In genomic region chr12:31948101-31949000, GRCm38 (mm10) we compare ENCODE assay signal across 8 mouse cellular contexts. TPM values are rescaled to one million over a fixed set of nuclear protein-coding genes. Genes with fewer than 3 reads are reported as not detected.
DNase-seq lines count a peak whose midpoint lies in the region; ATAC-seq and TF ChIP-seq lines count a peak whose summit lies in the region.

No protein-coding gene starts in this region.

- peak; percentile 33 to 43; a peak in 1 of 4 replicates for TF ChIP-seq EP300 in MEL (IDR thresholded peaks at IDR 0.05; ENCODE audit: low read depth in 1 of 2, low read length in 2 of 2)

- H3K36me3 ChIP-seq in heart, embryonic 16.5 days (ENCODE audit: control insufficient read depth, insufficient read depth): peaks cover 2% of the 10 kb centered on the region; the same call in 1 of the 2 replicates
- H3K36me3 ChIP-seq in MEL (ENCODE audit: control insufficient read depth in 1 of 2, insufficient read depth in 2 of 2, low read length in 2 of 2): peaks cover 0 to 29% of the 10 kb centered on the region in 2 experiments; a peak in 2 of 4 replicates
- H3K36me3 ChIP-seq in hindbrain, embryonic 11.5 days (ENCODE audit: control insufficient read depth, insufficient read depth, low read length): no peaks in the 10 kb centered on the region
- peaks cover 5% of the 10 kb centered on the region; the same call in 1 of the 2 replicates for H3K36me3 ChIP-seq in midbrain, embryonic 11.5 days (ENCODE audit: control insufficient read depth, insufficient read depth, low read length)

- TF ChIP-seq CTCF in MEL (IDR thresholded peaks at IDR 0.05 in 2 of 3, conservative IDR thresholded peaks at IDR 0.05 in 1 of 3; ENCODE audit: control insufficient read depth in 1 of 3, insufficient read depth in 1 of 3, low read depth in 2 of 3, low read length in 3 of 3, poor library complexity in 1 of 3, severe bottlenecking in 1 of 3): no peak

- peak overlapping the region; percentile 98 for H3K27ac ChIP-seq in heart, embryonic 16.5 days (ENCODE audit: low read length)
- peak overlapping the region; percentile 83 for H3K27ac ChIP-seq in MEL (ENCODE audit: control insufficient read depth, low read depth, low read length)
- H3K27ac ChIP-seq in hindbrain, embryonic 11.5 days (ENCODE audit: low read depth, low read length): peak overlapping the region; percentile 99
- H3K27ac ChIP-seq in midbrain, embryonic 11.5 days (ENCODE audit: low read depth, low read length): peak overlapping the region; percentile 98

- no peak for TF ChIP-seq RAD21 in MEL (IDR thresholded peaks at IDR 0.05; ENCODE audit: low read depth, low read length)

- H3K27me3 ChIP-seq in heart, embryonic 16.5 days (ENCODE audit: control insufficient read depth, insufficient read depth, low read length): no peaks in the 10 kb centered on the region
- no peaks in the 10 kb centered on the region for H3K27me3 ChIP-seq in MEL (ENCODE audit: control insufficient read depth in 1 of 2, insufficient read depth in 2 of 2, low read length in 2 of 2)
- H3K27me3 ChIP-seq in hindbrain, embryonic 11.5 days (ENCODE audit: control insufficient read depth, insufficient read depth, low read length): no peaks in the 10 kb centered on the region
- H3K27me3 ChIP-seq in midbrain, embryonic 11.5 days (ENCODE audit: control insufficient read depth, insufficient read depth, low read length): no peaks in the 10 kb centered on the region

- 20% methylated on average over 7 of the region's 7 CpGs for WGBS in heart, embryonic 16.5 days
- 26% methylated on average over 7 of the region's 7 CpGs for WGBS in hindbrain, embryonic 11.5 days
- WGBS in midbrain, embryonic 11.5 days: 28% methylated on average over 7 of the region's 7 CpGs

- peaks cover 17% of the 10 kb centered on the region for H3K4me1 ChIP-seq in heart, embryonic 16.5 days (ENCODE audit: control insufficient read depth, insufficient read depth, low read length)
- peaks cover 9 to 14% of the 10 kb centered on the region in 2 experiments for H3K4me1 ChIP-seq in MEL (ENCODE audit: control insufficient read depth in 1 of 2, insufficient read depth in 2 of 2, low read length in 2 of 2)
- H3K4me1 ChIP-seq in hindbrain, embryonic 11.5 days (replicated peaks; ENCODE audit: control insufficient read depth, insufficient read depth, low read length): no peaks in the 10 kb centered on the region
- peaks cover 4% of the 10 kb centered on the region; the same call in 1 of the 2 replicates for H3K4me1 ChIP-seq in midbrain, embryonic 11.5 days (ENCODE audit: control insufficient read depth, insufficient read depth, low read length)

- TF ChIP-seq POLR2A in MEL (IDR thresholded peaks at IDR 0.05; ENCODE audit: control insufficient read depth in 1 of 2, insufficient read depth in 1 of 2, low read depth in 1 of 2, low read length in 2 of 2, poor library complexity in 1 of 2): no peak

- no peaks in the 10 kb centered on the region for H3K9me3 ChIP-seq in heart, embryonic 16.5 days (replicated peaks; ENCODE audit: control insufficient read depth, low read length)
- H3K9me3 ChIP-seq in MEL (replicated peaks; ENCODE audit: insufficient read depth, low read length): no peaks in the 10 kb centered on the region
- H3K9me3 ChIP-seq in hindbrain, embryonic 11.5 days (ENCODE audit: control insufficient read depth, low read length): no peaks in the 10 kb centered on the region
- no peaks in the 10 kb centered on the region for H3K9me3 ChIP-seq in midbrain, embryonic 11.5 days (ENCODE audit: control insufficient read depth, low read length)

- peak overlapping the region; percentile 73 for H3K4me2 ChIP-seq in heart, embryonic 16.5 days (ENCODE audit: low read depth, low read length)
- H3K4me2 ChIP-seq in hindbrain, embryonic 11.5 days (replicated peaks; ENCODE audit: low read depth, low read length): peak overlapping the region; percentile 52
- peak overlapping the region; percentile 52 for H3K4me2 ChIP-seq in midbrain, embryonic 11.5 days

- peaks cover 9% of the 10 kb centered on the region; the same call in 1 of the 2 replicates for H3K79me2 ChIP-seq in MEL (ENCODE audit: control insufficient read depth, insufficient read depth, low read length, poor library complexity)

- DNase-seq in heart, adult 11 months: no peak
- peak; percentile 53 for DNase-seq in MEL (ENCODE audit: low read depth, low spot score)
- DNase-seq in hindbrain, embryonic 11.5 days (ENCODE audit: low spot score): peak; percentile 27
- peak; percentile 86 for DNase-seq in midbrain, embryonic 11.5 days (ENCODE audit: low spot score, missing footprints)
- no peak for DNase-seq in right cerebral cortex, postnatal 25 days
- no peak for DNase-seq in thymus, postnatal 25 days
- DNase-seq in retina, postnatal 1 day: no peak

- H3K4me3 ChIP-seq in heart, embryonic 16.5 days (ENCODE audit: low read length): peak overlapping the region; percentile 92
- peak overlapping the region; percentile 80 to 89 for H3K4me3 ChIP-seq in MEL (ENCODE audit: control insufficient read depth in 1 of 2, insufficient read depth in 1 of 2, low read depth in 2 of 2, low read length in 2 of 2)
- H3K4me3 ChIP-seq in hindbrain, embryonic 11.5 days (ENCODE audit: low read depth, low read length): peak overlapping the region; percentile 94
- peak overlapping the region; percentile 92 for H3K4me3 ChIP-seq in midbrain, embryonic 11.5 days (ENCODE audit: low read depth, low read length)

- H3K9ac ChIP-seq in heart, embryonic 16.5 days (ENCODE audit: low read length): peak overlapping the region; percentile 90
- H3K9ac ChIP-seq in MEL (ENCODE audit: control insufficient read depth, low read depth, low read length, poor library complexity, severe bottlenecking): peak overlapping the region; percentile 83
- peak overlapping the region; percentile 94 for H3K9ac ChIP-seq in hindbrain, embryonic 11.5 days (ENCODE audit: low read depth, low read length)
- peak overlapping the region; percentile 84 for H3K9ac ChIP-seq in midbrain, embryonic 11.5 days (ENCODE audit: low read length)

- ATAC-seq in heart, embryonic 16.5 days (replicated peaks; ENCODE audit: extremely low read depth, insufficient read depth, low FRiP score): no peak
- no peak for ATAC-seq in hindbrain, embryonic 11.5 days (ENCODE audit: low FRiP score)
- no peak for ATAC-seq in midbrain, embryonic 11.5 days (ENCODE audit: low FRiP score)

TF ChIP-seq in MEL, 35 proteins besides CTCF, POLR2A, EP300 and RAD21 (continues in another document):
- no peak for TF ChIP-seq SIN3A (IDR thresholded peaks at IDR 0.05; ENCODE audit: low read length)
- peak; percentile 76; the same call in 1 of the 2 replicates for TF ChIP-seq CHD1 (IDR thresholded peaks at IDR 0.05; ENCODE audit: low read depth, low read length)
- TF ChIP-seq CHD2 (IDR thresholded peaks at IDR 0.05; ENCODE audit: low read length): no peak
- TF ChIP-seq KAT2A (conservative IDR thresholded peaks at IDR 0.05; ENCODE audit: low read depth, low read length): no peak
- no peak for TF ChIP-seq MAFK (IDR thresholded peaks at IDR 0.05; ENCODE audit: borderline replicate concordance, low read depth, low read length)
- no peak for TF ChIP-seq MAZ (IDR thresholded peaks at IDR 0.05; ENCODE audit: low read depth, low read length)
- TF ChIP-seq USF2 (IDR thresholded peaks at IDR 0.05; ENCODE audit: borderline replicate concordance in 1 of 2, insufficient read depth in 1 of 2, low read depth in 1 of 2, low read length in 2 of 2): no peak
- TF ChIP-seq MYC (IDR thresholded peaks at IDR 0.05; ENCODE audit: low read depth, low read length): no peak
- no peak for TF ChIP-seq NELFE (IDR thresholded peaks at IDR 0.05; ENCODE audit: low read depth, low read length)
- TF ChIP-seq UBTF (IDR thresholded peaks at IDR 0.05; ENCODE audit: borderline replicate concordance, insufficient read depth, low read depth, low read length): no peak
- no peak for TF ChIP-seq JUND (IDR thresholded peaks at IDR 0.05; ENCODE audit: low read depth, low read length)
- TF ChIP-seq POLR2AphosphoS5 (IDR thresholded peaks at IDR 0.05; ENCODE audit: borderline replicate concordance, low read depth, low read length): no peak
- TF ChIP-seq GATA1 (IDR thresholded peaks at IDR 0.05; ENCODE audit: low read depth, low read length): peak; percentile 37; the same call in 1 of the 2 replicates
- no peak for TF ChIP-seq NRF1 (IDR thresholded peaks at IDR 0.05; ENCODE audit: insufficient read depth, low read depth, low read length, poor library complexity, severe bottlenecking)
- TF ChIP-seq ETS1 (IDR thresholded peaks at IDR 0.05; ENCODE audit: low read depth, low read length): peak; percentile 24; the same call in 1 of the 2 replicates
- no peak for TF ChIP-seq SMC3 (IDR thresholded peaks at IDR 0.05; ENCODE audit: low read depth, low read length)
- TF ChIP-seq BHLHE40 (IDR thresholded peaks at IDR 0.05; ENCODE audit: borderline replicate concordance, low read depth, low read length): no peak
- no peak for TF ChIP-seq ZKSCAN1 (IDR thresholded peaks at IDR 0.05; ENCODE audit: low read depth, low read length)
- TF ChIP-seq ELF1 (IDR thresholded peaks at IDR 0.05; ENCODE audit: low read depth, low read length): no peak
- TF ChIP-seq TCF12 (IDR thresholded peaks at IDR 0.05; ENCODE audit: low read depth, low read length): no peak
- no peak for TF ChIP-seq MYB (IDR thresholded peaks at IDR 0.05; ENCODE audit: low read depth, low read length)
- no peak for TF ChIP-seq TAL1 (IDR thresholded peaks at IDR 0.05; ENCODE audit: low read length)
- no peak for TF ChIP-seq USF1 (IDR thresholded peaks at IDR 0.05; ENCODE audit: low read depth, low read length)
- TF ChIP-seq TBP (IDR thresholded peaks at IDR 0.05; ENCODE audit: low read depth, low read length): no peak
- TF ChIP-seq MEF2A (IDR thresholded peaks at IDR 0.05; ENCODE audit: extremely low read depth, insufficient replicate concordance, low read depth, low read length, poor library complexity, severe bottlenecking): no peak
- 0 out of 2 replicates have a peak, but pooled peaks have one; percentile 33 for TF ChIP-seq RCOR1 (IDR thresholded peaks at IDR 0.05; ENCODE audit: low read depth, low read length)
- TF ChIP-seq ZC3H11A (IDR thresholded peaks at IDR 0.05; ENCODE audit: low read depth, low read length): no peak
- peak; percentile 88 for TF ChIP-seq ZNF384 (IDR thresholded peaks at IDR 0.05; ENCODE audit: low read depth, low read length)
- no peak for TF ChIP-seq E2F4 (IDR thresholded peaks at IDR 0.05; ENCODE audit: borderline replicate concordance, low read depth, low read length)

RNA-seq across cellular contexts. Expression of gene Hbp1, which starts 2.0 kb away (rescaled TPM):
- 105 and 107 TPM in 2 replicates for polyA plus RNA-seq in heart, embryonic 16.5 days (2015; fragmentation: Nextera tagmentation; extraction: Ambion mirVana)
- total RNA-seq in MEL (2012; rRNA removed): 4.3 and 7.2 TPM in 2 replicates
- 1 to 10 TPM in 1 of 2 experiments, not detected in 1; 8.8 TPM for polyA plus RNA-seq in MEL (2012; ENCODE audit: insufficient read depth in 1 of 2, insufficient read length in 2 of 2, low read depth in 1 of 2, low replicate concordance in 2 of 2, missing spikeins in 1 of 2)
- 102 and 104 TPM in 2 replicates for polyA plus RNA-seq in hindbrain, embryonic 11.5 days (2014; fragmentation: Nextera tagmentation; extraction: Ambion mirVana)
- 88.8 and 96.0 TPM in 2 replicates for polyA plus RNA-seq in midbrain, embryonic 11.5 days (2014; fragmentation: Nextera tagmentation; extraction: Ambion mirVana)

Comparison
In these comparisons a context has a peak if more than half of its experiments do, and no peak if none do; other contexts are left out.
1. DNase-seq: peak in MEL (single experiment), hindbrain, embryonic 11.5 days (single experiment) and midbrain, embryonic 11.5 days (single experiment); none in heart, adult 11 months (single experiment), right cerebral cortex, postnatal 25 days (single experiment), thymus, postnatal 25 days (single experiment) and retina, postnatal 1 day (single experiment).
2. Peak in every context shown above with its lines, with median percentiles within 50 percentile points of each other: H3K27ac ChIP-seq, H3K4me2 ChIP-seq, H3K4me3 ChIP-seq and H3K9ac ChIP-seq.